Mouse (Mus musculus) bone marrow, adult 2 months (tissue): Measurements from ENCODE around the gene Gins1. TPM values are rescaled to one million over a fixed set of nuclear protein-coding genes. Genes with fewer than 3 reads are reported as not detected.

Source experiments
- H3K27ac ChIP-seq: fragments of 200-500 bp; 2 replicates; pipeline ENCODE4 v1.5.1; 2012; ENCODE audit warnings: low read depth, mild to moderate bottlenecking, control low read depth, inconsistent platforms, low read length; ENCODE audit not compliant: control insufficient read depth, poor library complexity, insufficient read depth
- H3K4me1 ChIP-seq: fragments of 200-500 bp; 2 replicates; pipeline ENCODE4 v1.6.1; 2011; ENCODE audit warnings: low read length; ENCODE audit not compliant: control insufficient read depth, insufficient read depth
- H3K4me3 ChIP-seq: fragments of 200-500 bp; replicated peaks from 2 replicates; pipeline ENCODE3; 2011; ENCODE audit warnings: mild to moderate bottlenecking, low read depth, low read length, control low read depth; ENCODE audit not compliant: control insufficient read depth
- CTCF ChIP-seq: fragments of 200-500 bp; IDR thresholded peaks from 2 replicates; pipeline ENCODE4 v1.5.1; 2011; ENCODE audit warnings: low read length, control low read depth; ENCODE audit not compliant: control insufficient read depth, insufficient read depth
- POLR2A ChIP-seq: fragments of 200-500 bp; IDR thresholded peaks from 2 replicates; pipeline ENCODE4 v1.6.1; 2011; ENCODE audit warnings: low read depth, mild to moderate bottlenecking, control low read depth, low read length, borderline replicate concordance; ENCODE audit not compliant: control insufficient read depth
- WGBS: fragments of 180-500 bp; shearing (Covaris S2); methylation state at CpG from one replicate; pipeline ENCODE4 v1.1.7; 2018; 5-methylcytosine and 5-hydroxymethylcytosine counted together
- polyA plus RNA-seq: library from polyadenylated mRNA; stranded (reverse); fragments of >200 nt; gene quantifications from 2 replicates; pipeline ENCODE4 v1.2.4, GENCODE M21; 2011; ENCODE audit warnings: low replicate concordance; ENCODE audit not compliant: missing spikeins, insufficient read depth, insufficient read length

Gins1 gene
- polyA plus RNA-seq, 1 experiment = 37.4 TPM

- H3K27ac ChIP-seq = no peak overlapping the region
- H3K4me3 ChIP-seq = no peak overlapping the region
- 80% methylated on average over 1 of the region's 1 CpGs for WGBS
- H3K4me1 ChIP-seq = no peaks in the 10 kb centered on the region
- TF ChIP-seq POLR2A (no peak), CTCF (no peak)
These were observed 50.7 kb downstream of the Gins1 start for GRCm38 (mm10) chr2:150955859-150956258.

- H3K4me1 ChIP-seq = no peaks in the 10 kb centered on the region
- no peak overlapping the region for H3K27ac ChIP-seq
- no peak for TF ChIP-seq POLR2A
- no peak for TF ChIP-seq CTCF
- WGBS = 85% methylated on average over 10 of the region's 10 CpGs
- no peak overlapping the region for H3K4me3 ChIP-seq
These were observed 54.3 kb downstream of the Gins1 start for GRCm38 (mm10) chr2:150959521-150959920.

- WGBS = 84% methylated on average over 3 of the region's 3 CpGs
- TF ChIP-seq CTCF = no peak
- no peak for TF ChIP-seq POLR2A
- Histone ChIP-seq H3K27ac (no peak overlapping the region), H3K4me3 (no peak overlapping the region), H3K4me1 (no peaks in the 10 kb centered on the region)
These were observed 58.0 kb downstream of the Gins1 start for GRCm38 (mm10) chr2:150963246-150963645.

GRCm38 (mm10) chr2:150964641-150965040, 59.4 kb downstream of the Gins1 start:
- TF ChIP-seq POLR2A (no peak), CTCF (no peak)
- no peaks in the 10 kb centered on the region for H3K4me1 ChIP-seq
- no peak overlapping the region for H3K4me3 ChIP-seq
- WGBS = 80% methylated on average over 3 of the region's 3 CpGs
- no peak overlapping the region for H3K27ac ChIP-seq

- 85% methylated on average over 10 of the region's 10 CpGs for WGBS
- TF ChIP-seq CTCF = no peak
- no peak for TF ChIP-seq POLR2A
- Histone ChIP-seq H3K4me1 (no peaks in the 10 kb centered on the region), H3K4me3 (no peak overlapping the region), H3K27ac (no peak overlapping the region)
These were observed 60.8 kb downstream of the Gins1 start for GRCm38 (mm10) chr2:150965951-150966350.

- WGBS = 91% methylated on average over 2 of the region's 2 CpGs
- TF ChIP-seq POLR2A = no peak
- no peak for TF ChIP-seq CTCF
- Histone ChIP-seq H3K4me3 (no peak overlapping the region), H3K27ac (no peak overlapping the region), H3K4me1 (no peaks in the 10 kb centered on the region)
These were observed 62.3 kb downstream of the Gins1 start for GRCm38 (mm10) chr2:150967491-150967890.

- TF ChIP-seq POLR2A (no peak), CTCF (no peak)
- WGBS = 92% methylated on average over 2 of the region's 2 CpGs
- Histone ChIP-seq H3K4me1 (no peaks in the 10 kb centered on the region), H3K4me3 (no peak overlapping the region), H3K27ac (no peak overlapping the region)
These were observed 64.0 kb downstream of the Gins1 start for GRCm38 (mm10) chr2:150969231-150969630.

- no peak for TF ChIP-seq CTCF
- TF ChIP-seq POLR2A = no peak
- Histone ChIP-seq H3K4me1 (no peaks in the 10 kb centered on the region), H3K27ac (no peak overlapping the region), H3K4me3 (no peak overlapping the region)
- WGBS = 90% methylated on average over 7 of the region's 7 CpGs
These were observed 66.7 kb downstream of the Gins1 start for GRCm38 (mm10) chr2:150971856-150972255.

GRCm38 (mm10) chr2:150972681-150973080, 67.5 kb downstream of the Gins1 start:
- WGBS = 89% methylated on average over 3 of the region's 3 CpGs

GRCm38 (mm10) chr2:150973401-150974115, 68.4 kb downstream of the Gins1 start:
- TF ChIP-seq CTCF (no peak), POLR2A (no peak)
- no peak overlapping the region for H3K4me3 ChIP-seq
- no peak overlapping the region for H3K27ac ChIP-seq
- WGBS = 84% methylated on average over 8 of the region's 8 CpGs
- H3K4me1 ChIP-seq = no peaks in the 10 kb centered on the region

More at GRCm38 (mm10) chr2:150972681-150973080, 67.5 kb downstream of the Gins1 start:
- no peaks in the 10 kb centered on the region for H3K4me1 ChIP-seq
- no peak overlapping the region for H3K27ac ChIP-seq
- no peak for TF ChIP-seq CTCF
- TF ChIP-seq POLR2A = no peak
- H3K4me3 ChIP-seq = no peak overlapping the region
